Mouse (Mus musculus) lung, postnatal 0 days (tissue): ENCODE results near the gene Zfp740. TPM values are rescaled to one million over a fixed set of nuclear protein-coding genes. Genes with fewer than 3 reads are reported as not detected.

Experiments
- ATAC-seq: fragments of 200-750 bp; cut with Nextera tagmentation; 2 replicates; pipeline ENCODE4 v1.8.0; 2017; ENCODE audit warnings: moderate library complexity
- DNase-seq: peaks from one replicate; pipeline ENCODE4 v3.0.0-alpha.2; 2016; ENCODE audit warnings: low spot score
- H3K27ac ChIP-seq: fragments of 300-500 bp; sonication (generic); 2 replicates; pipeline ENCODE4 v1.5.1; 2014; ENCODE audit warnings: antibody characterized with exemption, mild to moderate bottlenecking, low read length, mixed read lengths
- H3K27me3 ChIP-seq: fragments of 300-500 bp; sonication (generic); replicated peaks from 2 replicates; pipeline ENCODE4 v1.6.1; 2014; ENCODE audit warnings: low read length, mixed read lengths; ENCODE audit not compliant: insufficient read depth
- H3K36me3 ChIP-seq: fragments of 300-500 bp; sonication (generic); 2 replicates; pipeline ENCODE4 v1.6.1; 2014; ENCODE audit warnings: low read length, mixed read lengths; ENCODE audit not compliant: insufficient read depth
- H3K4me1 ChIP-seq: fragments of 300-500 bp; sonication (generic); 2 replicates; pipeline ENCODE4 v1.6.1; 2014; ENCODE audit warnings: antibody characterized with exemption, low read depth, low read length, mixed read lengths; ENCODE audit not compliant: insufficient read depth
- H3K4me2 ChIP-seq: fragments of 300-500 bp; sonication (generic); replicated peaks from 2 replicates; pipeline ENCODE4 v1.6.1; 2014; ENCODE audit warnings: low read depth, mild to moderate bottlenecking, low read length, moderate library complexity, mixed read lengths
- H3K4me3 ChIP-seq: fragments of 300-500 bp; sonication (generic); 2 replicates; pipeline ENCODE4 v1.5.1; 2014; ENCODE audit warnings: low read depth, low read length
- H3K9ac ChIP-seq: fragments of 300-500 bp; sonication (generic); replicated peaks from 2 replicates; pipeline ENCODE4 v1.6.1; 2014; ENCODE audit warnings: low read depth, mild to moderate bottlenecking
- H3K9me3 ChIP-seq: fragments of 300-500 bp; sonication (generic); 2 replicates; pipeline ENCODE4 v1.6.1; 2016; ENCODE audit warnings: low read length, mixed read lengths
- CTCF ChIP-seq: IDR thresholded peaks from 2 replicates; pipeline ENCODE4 v1.5.1; 2016; ENCODE audit warnings: antibody characterized with exemption, mild to moderate bottlenecking
- EP300 ChIP-seq: IDR thresholded peaks from 2 replicates; pipeline ENCODE4 v1.6.1; 2016; ENCODE audit warnings: antibody characterized with exemption, mild to moderate bottlenecking, control low read depth
- WGBS: fragments of 180-500 bp; shearing (Covaris S2); extraction: QIAGEN DNeasy Blood & Tissue Kit; methylation state at CpG from one replicate; pipeline ENCODE4 v1.1.7; 2014; 5-methylcytosine and 5-hydroxymethylcytosine counted together
- polyA plus RNA-seq: library from polyadenylated mRNA; unstranded; fragments of >200 nt; fragmentation: Nextera tagmentation; extraction: Ambion mirVana; gene quantifications from 2 replicates; pipeline ENCODE4 v1.2.1, GENCODE M21; 2015

Zfp740 gene
- polyA plus RNA-seq, 1 experiment from 2014 or later, result 31.9 TPM

GRCm38 (mm10) chr15:102243229-102244190, 40.5 kb downstream of the Zfp740 start:
- Histone ChIP-seq H3K27ac (peak overlapping the region; percentile 99), H3K4me2 (peak overlapping the region; percentile 72), H3K9ac (peak overlapping the region; percentile 70), H3K36me3 (peaks cover 13% of the 10 kb centered on the region; the same call in 1 of the 2 replicates), H3K4me1 (peaks cover 33% of the 10 kb centered on the region), H3K4me3 (peak overlapping the region; percentile 67), H3K9me3 (no peaks in the 10 kb centered on the region), H3K27me3 (no peaks in the 10 kb centered on the region)
- WGBS, result 8% methylated on average over 21 of the region's 22 CpGs
- TF ChIP-seq CTCF (peak; percentile 25), EP300 (peak; percentile 81)
- DNase-seq (peak; percentile 92), ATAC-seq (peak; percentile 34)

- WGBS, result 8% methylated on average over 19 of the region's 19 CpGs
- Histone ChIP-seq H3K36me3 (peaks cover 6% of the 10 kb centered on the region; the same call in 1 of the 2 replicates), H3K27me3 (no peaks in the 10 kb centered on the region), H3K9ac (peak overlapping the region; percentile 70), H3K4me1 (peaks cover 37% of the 10 kb centered on the region), H3K27ac (peak overlapping the region; percentile 99), H3K4me2 (peak overlapping the region; percentile 72), H3K9me3 (no peaks in the 10 kb centered on the region), H3K4me3 (peak overlapping the region; percentile 67)
- DNase-seq, result no peak
- no peak for TF ChIP-seq CTCF
- no peak for TF ChIP-seq EP300
- no peak for ATAC-seq
These were observed 41.5 kb downstream of the Zfp740 start for GRCm38 (mm10) chr15:102244306-102245191.

GRCm38 (mm10) chr15:102245461-102245881, 42.4 kb downstream of the Zfp740 start:
- DNase-seq, result peak; percentile 37
- H3K9ac ChIP-seq, result peak overlapping the region; percentile 70

GRCm38 (mm10) chr15:102245891-102246741, 43.1 kb downstream of the Zfp740 start:
- no peaks in the 10 kb centered on the region for H3K9me3 ChIP-seq

More at GRCm38 (mm10) chr15:102245461-102245881, 42.4 kb downstream of the Zfp740 start:
- ATAC-seq, result no peak
- Histone ChIP-seq H3K9me3 (no peaks in the 10 kb centered on the region), H3K4me3 (peak overlapping the region; percentile 67), H3K36me3 (no peaks in the 10 kb centered on the region), H3K27ac (peak overlapping the region; percentile 99), H3K4me1 (peaks cover 37% of the 10 kb centered on the region), H3K4me2 (peak overlapping the region; percentile 72), H3K27me3 (no peaks in the 10 kb centered on the region)
- TF ChIP-seq CTCF (no peak), EP300 (no peak)
- 1% methylated on average over 14 of the region's 14 CpGs for WGBS

GRCm38 (mm10) chr15:102246866-102247251, 43.8 kb downstream of the Zfp740 start:
- Histone ChIP-seq H3K9me3 (no peaks in the 10 kb centered on the region), H3K4me2 (peak overlapping the region; percentile 72), H3K4me3 (peak overlapping the region; percentile 67), H3K4me1 (peaks cover 34% of the 10 kb centered on the region), H3K36me3 (peaks cover 6% of the 10 kb centered on the region; the same call in 1 of the 2 replicates), H3K9ac (no peak overlapping the region), H3K27me3 (no peaks in the 10 kb centered on the region), H3K27ac (peak overlapping the region; percentile 99)
- ATAC-seq (peak; percentile 78), DNase-seq (peak; percentile 99)
- TF ChIP-seq CTCF (no peak), EP300 (no peak)
- WGBS, result under 1% methylated on average over 27 of the region's 35 CpGs

More at GRCm38 (mm10) chr15:102245891-102246741, 43.1 kb downstream of the Zfp740 start:
- no peak for TF ChIP-seq CTCF
- peak; percentile 13; the same call in 1 of the 2 replicates for TF ChIP-seq EP300
- Histone ChIP-seq H3K36me3 (no peaks in the 10 kb centered on the region; the same call in 1 of the 2 replicates), H3K9ac (peak overlapping the region; percentile 70), H3K4me1 (peaks cover 37% of the 10 kb centered on the region), H3K27ac (peak overlapping the region; percentile 99), H3K4me3 (peak overlapping the region; percentile 67), H3K4me2 (peak overlapping the region; percentile 72), H3K27me3 (no peaks in the 10 kb centered on the region)
- WGBS, result under 1% methylated on average over 38 of the region's 44 CpGs
- DNase-seq, result peak; percentile 92
- peak; percentile 56 for ATAC-seq
